Mouse (Mus musculus) stomach, embryonic 16.5 days (tissue): ENCODE results near the gene Atp8b5. TPM values are rescaled to one million over a fixed set of nuclear protein-coding genes. Genes with fewer than 3 reads are reported as not detected.

ENCODE experiments used
- ATAC-seq: fragments of 200-750 bp; cut with Nextera tagmentation; 2 replicates; pipeline ENCODE4 v1.8.0; 2017; ENCODE audit warnings: moderate number of reproducible peaks, moderate TSS enrichment; ENCODE audit not compliant: insufficient read depth, low FRiP score
- H3K27ac ChIP-seq: fragments of 300-500 bp; sonication (generic); 2 replicates; pipeline ENCODE4 v1.5.1; 2014; ENCODE audit warnings: low read length
- H3K27me3 ChIP-seq: fragments of 300-500 bp; sonication (generic); 2 replicates; pipeline ENCODE4 v1.6.1; 2014; ENCODE audit warnings: low read length, control low read depth, mixed read lengths; ENCODE audit not compliant: control insufficient read depth, insufficient read depth
- H3K36me3 ChIP-seq: fragments of 300-500 bp; sonication (generic); 2 replicates; pipeline ENCODE4 v1.6.1; 2014; ENCODE audit warnings: low read length; ENCODE audit not compliant: control insufficient read depth, insufficient read depth
- H3K4me1 ChIP-seq: fragments of 300-500 bp; sonication (generic); 2 replicates; pipeline ENCODE4 v1.6.1; 2014; ENCODE audit warnings: low read length, control low read depth, mixed read lengths; ENCODE audit not compliant: control insufficient read depth, insufficient read depth
- H3K4me2 ChIP-seq: fragments of 300-500 bp; sonication (generic); 2 replicates; pipeline ENCODE4 v1.6.1; 2014; ENCODE audit warnings: low read depth, low read length, mixed read lengths
- H3K4me3 ChIP-seq: fragments of 300-500 bp; sonication (generic); replicated peaks from 2 replicates; pipeline ENCODE4 v1.5.1; 2014; ENCODE audit warnings: mild to moderate bottlenecking, low read length
- H3K9ac ChIP-seq: fragments of 300-500 bp; sonication (generic); 2 replicates; pipeline ENCODE4 v1.6.1; 2014; ENCODE audit warnings: low read length
- H3K9me3 ChIP-seq: fragments of 300-500 bp; sonication (generic); replicated peaks from 2 replicates; pipeline ENCODE4 v1.6.1; 2016; ENCODE audit warnings: low read length, control low read depth; ENCODE audit not compliant: control insufficient read depth
- WGBS: fragments of 180-500 bp; shearing (Covaris S2); extraction: QIAGEN DNeasy Blood & Tissue Kit; methylation state at CpG from one replicate; pipeline ENCODE4 v1.1.7; 2014; 5-methylcytosine and 5-hydroxymethylcytosine counted together
- polyA plus RNA-seq: library from polyadenylated mRNA; unstranded; fragments of >200 nt; fragmentation: Nextera tagmentation; extraction: Ambion mirVana; gene quantifications from 2 replicates; pipeline ENCODE4 v1.2.1, GENCODE M21; 2015

The Atp8b5 gene
- polyA plus RNA-seq, 1 experiment from 2014 or later: 0.19 TPM

DNA sequence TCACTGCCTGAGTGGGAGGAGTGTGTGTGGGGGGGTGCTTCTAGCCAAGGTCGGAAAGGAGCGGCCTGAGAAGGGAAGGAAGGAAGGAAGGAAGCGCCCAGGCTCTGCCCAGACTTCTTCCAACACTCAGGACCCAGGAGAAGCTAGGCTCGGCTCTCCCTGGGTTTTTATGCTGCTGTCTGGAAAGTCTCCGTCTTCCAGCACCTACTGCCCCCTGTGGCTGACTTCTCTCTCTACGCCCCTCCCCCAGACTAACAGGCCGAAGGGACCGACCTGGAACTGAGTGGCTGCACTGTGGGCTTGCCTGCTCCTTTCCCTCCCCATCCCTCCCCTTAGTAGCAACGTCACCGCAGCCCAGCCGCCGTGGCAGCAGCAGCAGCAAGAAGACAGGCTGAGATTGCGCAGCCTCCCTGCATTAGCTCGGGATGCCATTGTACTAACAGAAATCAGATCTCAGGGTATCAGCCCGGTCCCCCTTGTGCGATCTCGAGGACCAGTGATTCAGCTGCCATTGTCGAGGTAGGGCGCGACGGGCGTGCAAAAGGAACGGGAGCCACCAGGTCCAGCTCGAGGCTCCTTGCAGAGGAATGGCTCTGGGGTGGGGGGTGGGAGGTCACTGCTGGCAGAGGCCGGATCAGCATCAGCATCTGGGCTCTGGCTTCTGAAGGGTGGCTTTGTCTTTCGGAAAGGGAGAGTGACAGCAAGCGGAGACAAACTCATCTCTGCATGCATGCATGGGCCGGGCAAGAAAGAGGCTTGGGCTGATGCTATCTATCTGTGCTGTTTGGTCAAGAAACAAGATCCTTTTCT, 139.4 kb downstream of the Atp8b5 start:
- H3K9ac ChIP-seq: peak overlapping the region; percentile 74
- 5% methylated on average over 28 of the region's 28 CpGs for WGBS
- H3K27me3 ChIP-seq: no peaks in the 10 kb centered on the region
- H3K27ac ChIP-seq: peak overlapping the region; percentile 94
- H3K9me3 ChIP-seq: no peaks in the 10 kb centered on the region
- H3K36me3 ChIP-seq: no peaks in the 10 kb centered on the region
- ATAC-seq: peak; percentile 94
- peak overlapping the region; percentile 60 for H3K4me2 ChIP-seq
- peak overlapping the region; percentile 56 for H3K4me3 ChIP-seq
- peaks cover 27% of the 10 kb centered on the region for H3K4me1 ChIP-seq

- WGBS: 72% methylated on average over 12 of the region's 12 CpGs
- Histone ChIP-seq H3K4me1 (peaks cover 20% of the 10 kb centered on the region), H3K27ac (peak overlapping the region; percentile 94), H3K4me3 (peak overlapping the region; percentile 56), H3K4me2 (peak overlapping the region; percentile 60), H3K36me3 (no peaks in the 10 kb centered on the region), H3K9me3 (no peaks in the 10 kb centered on the region), H3K27me3 (no peaks in the 10 kb centered on the region), H3K9ac (peak overlapping the region; percentile 74)
- ATAC-seq: no peak
Observed at GRCm38 (mm10) chr4:43407071-43407920, 140.3 kb downstream of the Atp8b5 start.

- H3K27me3 ChIP-seq: no peaks in the 10 kb centered on the region
- peaks cover 10% of the 10 kb centered on the region; the same call in 1 of the 2 replicates for H3K36me3 ChIP-seq
- no peak overlapping the region for H3K4me3 ChIP-seq
- peaks cover 5% of the 10 kb centered on the region; the same call in 1 of the 2 replicates for H3K4me1 ChIP-seq
- H3K27ac ChIP-seq: no peak overlapping the region
- no peaks in the 10 kb centered on the region for H3K9me3 ChIP-seq
- WGBS: 89% methylated on average over 14 of the region's 14 CpGs
- no peak for ATAC-seq
- H3K4me2 ChIP-seq: no peak overlapping the region
- no peak overlapping the region for H3K9ac ChIP-seq
Observed at GRCm38 (mm10) chr4:43414761-43415160, 147.8 kb downstream of the Atp8b5 start.

DNA sequence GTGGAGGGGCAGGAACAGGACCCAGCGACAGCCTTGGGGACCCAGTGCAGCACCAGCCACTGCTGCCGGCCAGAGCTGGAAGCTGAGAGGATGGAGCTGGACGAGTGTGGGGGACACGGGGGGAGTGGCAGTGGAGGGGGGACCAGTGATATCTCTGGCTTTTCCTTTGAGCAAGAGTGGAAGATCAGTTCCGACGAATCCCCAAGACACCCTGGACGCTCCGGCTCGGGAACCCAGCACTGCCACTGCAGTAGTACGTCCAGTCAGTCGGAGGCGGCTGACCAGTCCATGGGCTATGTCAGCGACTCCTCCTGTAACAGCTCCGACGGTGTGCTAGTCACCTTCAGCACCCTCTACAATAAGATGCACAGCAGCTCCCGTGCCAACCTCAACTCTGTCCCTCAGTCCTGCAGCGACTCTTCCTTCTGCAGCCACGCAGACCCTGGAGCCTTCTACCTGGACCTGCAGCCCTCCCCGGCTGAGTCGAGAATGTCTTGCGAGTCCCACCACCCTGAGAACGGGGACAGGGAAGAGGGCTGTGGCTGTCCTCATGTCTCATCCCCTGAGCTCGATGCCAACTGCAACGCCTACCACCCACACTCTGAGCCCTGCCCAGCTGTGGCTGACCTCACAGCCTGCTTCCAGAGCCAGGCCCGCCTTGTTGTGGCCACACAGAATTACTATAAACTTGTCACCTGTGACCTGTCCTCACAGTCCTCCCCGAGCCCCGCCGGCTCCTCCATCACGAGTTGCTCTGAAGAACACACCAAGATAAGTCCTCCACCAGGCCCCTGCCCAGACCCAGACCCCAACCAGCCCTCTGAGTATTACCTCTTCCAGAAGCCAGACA, 148.5 kb downstream of the Atp8b5 start:
- no peaks in the 10 kb centered on the region for H3K9me3 ChIP-seq
- ATAC-seq: no peak
- H3K27me3 ChIP-seq: no peaks in the 10 kb centered on the region
- H3K27ac ChIP-seq: no peak overlapping the region
- no peak overlapping the region for H3K9ac ChIP-seq
- WGBS: 89% methylated on average over 29 of the region's 29 CpGs
- peaks cover 10% of the 10 kb centered on the region; the same call in 1 of the 2 replicates for H3K4me1 ChIP-seq
- H3K4me3 ChIP-seq: no peak overlapping the region
- peaks cover 10% of the 10 kb centered on the region; the same call in 1 of the 2 replicates for H3K36me3 ChIP-seq
- H3K4me2 ChIP-seq: no peak overlapping the region

GRCm38 (mm10) chr4:43416071-43416490, 149.1 kb downstream of the Atp8b5 start:
- Histone ChIP-seq H3K9ac (no peak overlapping the region), H3K36me3 (peaks cover 10% of the 10 kb centered on the region; the same call in 1 of the 2 replicates), H3K4me3 (no peak overlapping the region), H3K4me2 (no peak overlapping the region), H3K27ac (no peak overlapping the region), H3K4me1 (peaks cover 10% of the 10 kb centered on the region; the same call in 1 of the 2 replicates), H3K27me3 (no peaks in the 10 kb centered on the region), H3K9me3 (no peaks in the 10 kb centered on the region)
- no peak for ATAC-seq
- WGBS: 94% methylated on average over 22 of the region's 22 CpGs

DNA sequence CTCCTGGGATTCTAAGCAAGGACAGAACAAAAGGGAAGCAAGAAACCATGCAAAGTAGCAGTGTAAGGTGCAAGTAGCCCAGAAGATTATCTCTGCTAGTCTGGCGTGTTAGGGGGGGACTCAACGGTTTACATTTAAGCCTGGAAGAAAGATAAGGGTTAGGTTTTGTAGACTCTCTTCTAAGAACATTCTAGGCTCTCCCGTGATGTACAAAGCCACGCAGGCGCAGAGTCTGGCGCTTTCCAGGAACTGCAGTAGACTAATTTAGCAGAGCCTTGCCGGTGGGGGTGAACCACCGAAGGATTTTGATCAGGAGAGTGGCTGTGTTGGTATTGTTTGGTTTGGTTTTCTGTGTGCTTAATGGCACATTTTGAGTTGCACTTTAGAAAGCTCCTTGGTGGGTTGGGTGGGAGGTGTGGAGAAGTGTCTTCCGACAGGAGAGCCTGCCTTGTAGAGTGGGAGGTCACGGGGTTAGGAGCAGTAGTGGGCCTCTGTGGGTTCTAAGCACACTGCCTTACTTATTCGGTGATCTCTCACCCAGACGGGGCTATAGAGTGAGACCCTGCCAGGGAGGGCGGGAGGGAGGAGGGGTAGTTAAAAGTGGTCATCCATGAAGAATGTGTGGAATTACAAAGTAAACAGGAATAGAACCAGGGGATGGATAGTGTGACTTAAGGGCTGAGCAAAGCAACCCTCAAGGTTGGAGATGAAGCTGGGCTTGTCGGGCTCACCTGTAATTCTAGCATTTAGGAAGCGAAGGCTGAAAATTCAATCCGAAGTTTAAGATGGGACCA, 150.5 kb downstream of the Atp8b5 start:
- Histone ChIP-seq H3K9ac (no peak overlapping the region), H3K4me2 (no peak overlapping the region), H3K36me3 (peaks cover 10% of the 10 kb centered on the region; the same call in 1 of the 2 replicates), H3K4me3 (no peak overlapping the region), H3K4me1 (peaks cover 10% of the 10 kb centered on the region; the same call in 1 of the 2 replicates), H3K9me3 (no peaks in the 10 kb centered on the region), H3K27me3 (no peaks in the 10 kb centered on the region), H3K27ac (no peak overlapping the region)
- no peak for ATAC-seq
- WGBS: 67% methylated on average over 16 of the region's 16 CpGs

DNA sequence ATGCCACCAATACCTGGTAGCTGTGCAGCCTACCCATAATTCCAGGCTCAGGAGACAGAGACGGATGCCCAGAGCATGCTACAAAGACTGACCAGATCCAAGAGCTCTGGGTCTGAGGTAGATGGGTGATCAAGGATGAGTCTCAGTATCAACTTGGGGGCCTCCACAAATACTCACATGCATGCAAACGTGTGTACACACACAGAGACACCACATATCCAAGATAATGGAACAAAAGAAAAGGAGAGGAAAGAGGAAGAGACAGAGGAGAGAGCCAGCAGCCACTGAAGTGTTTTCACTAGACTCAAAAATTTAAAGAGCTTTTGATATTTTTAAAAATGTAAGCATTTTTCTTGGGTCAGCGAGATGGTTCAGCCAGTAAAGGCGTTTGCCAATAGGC, 151.5 kb downstream of the Atp8b5 start:
- 72% methylated on average over 4 of the region's 4 CpGs for WGBS
- Histone ChIP-seq H3K4me3 (no peak overlapping the region), H3K4me1 (peaks cover 10% of the 10 kb centered on the region; the same call in 1 of the 2 replicates), H3K36me3 (peaks cover 12% of the 10 kb centered on the region; the same call in 1 of the 2 replicates), H3K27ac (no peak overlapping the region; the same call in 1 of the 2 replicates), H3K9ac (0 out of 2 replicates have a peak overlapping the region, but pooled peaks have one; percentile 38), H3K9me3 (no peaks in the 10 kb centered on the region), H3K27me3 (no peaks in the 10 kb centered on the region), H3K4me2 (no peak overlapping the region)
- ATAC-seq: no peak
